ENCODE assay signal across 8 mouse cellular contexts in genomic region chr10:40151852-40152549, GRCm38 (mm10). TPM values are rescaled to one million over a fixed set of nuclear protein-coding genes. Genes with fewer than 3 reads are reported as not detected.
DNase-seq lines count a peak whose midpoint lies in the region; ATAC-seq lines count a peak whose summit lies in the region.

No protein-coding gene starts in this region.

- peaks cover 18% of the 10 kb centered on the region for H3K4me1 ChIP-seq in embryonic facial prominence, embryonic 10.5 days
- peaks cover 14% of the 10 kb centered on the region for H3K4me1 ChIP-seq in limb, embryonic 12.5 days (replicated peaks)

- no peaks in the 10 kb centered on the region for H3K9me3 ChIP-seq in embryonic facial prominence, embryonic 10.5 days
- no peaks in the 10 kb centered on the region for H3K9me3 ChIP-seq in limb, embryonic 12.5 days

- H3K4me2 ChIP-seq in limb, embryonic 12.5 days: no peak overlapping the region

- H3K36me3 ChIP-seq in embryonic facial prominence, embryonic 10.5 days (replicated peaks): no peaks in the 10 kb centered on the region
- no peaks in the 10 kb centered on the region for H3K36me3 ChIP-seq in limb, embryonic 12.5 days

- peaks cover 28% of the 10 kb centered on the region for H3K27me3 ChIP-seq in embryonic facial prominence, embryonic 10.5 days (replicated peaks; ENCODE audit: low read depth, poor library complexity, severe bottlenecking)
- no peaks in the 10 kb centered on the region for H3K27me3 ChIP-seq in limb, embryonic 12.5 days

- 51% methylated on average over 8 of the region's 8 CpGs for WGBS in embryonic facial prominence, embryonic 10.5 days
- WGBS in limb, embryonic 12.5 days: 43% methylated on average over 8 of the region's 8 CpGs

- no peak overlapping the region for H3K4me3 ChIP-seq in embryonic facial prominence, embryonic 10.5 days
- H3K4me3 ChIP-seq in limb, embryonic 12.5 days (replicated peaks): no peak overlapping the region

- H3K27ac ChIP-seq in embryonic facial prominence, embryonic 10.5 days (replicated peaks): peak overlapping the region; percentile 82
- peak overlapping the region; percentile 89 for H3K27ac ChIP-seq in limb, embryonic 12.5 days

- H3K9ac ChIP-seq in limb, embryonic 12.5 days (replicated peaks): no peak overlapping the region

- DNase-seq in heart, adult 11 months: peak; percentile 82
- DNase-seq in heart, adult 8-10 months (ENCODE audit: low spot score): no peak
- peak; percentile 18 for DNase-seq in 3134 (ENCODE audit: extremely low read depth, insufficient read length, low spot score)
- peak; percentile 68 for DNase-seq in embryonic facial prominence, embryonic 10.5 days (ENCODE audit: low spot score)
- no peak for DNase-seq in B cell, adult 2 months
- no peak for DNase-seq in gastrocnemius, adult 8-10 months (ENCODE audit: low spot score in 2 of 2)

- ATAC-seq in limb, embryonic 12.5 days (ENCODE audit: insufficient number of reproducible peaks, insufficient read depth, low FRiP score, low TSS enrichment, low read depth): peak; percentile 47; the same call in 1 of the 2 replicates
- ATAC-seq in megakaryocyte progenitor cell, adult 5-6 weeks (replicated peaks; ENCODE audit: poor library complexity): no peak

RNA-seq across cellular contexts. Expression of gene Slc16a10, which starts 9.9 kb away (rescaled TPM):
- total RNA-seq in heart, adult 8-10 months (2022): 10 to 100 TPM; 19.3 to 24.6 (median 19.9) TPM
- 6.0 and 7.8 TPM in 2 replicates for polyA plus RNA-seq in embryonic facial prominence, embryonic 10.5 days (2016; fragmentation: Nextera tagmentation; extraction: Ambion mirVana)
- polyA plus RNA-seq in limb, embryonic 12.5 days (2016; fragmentation: Nextera tagmentation; extraction: Ambion mirVana): 18.3 and 19.8 TPM in 2 replicates
- 10 to 100 TPM; 38.7 to 56.1 (median 46.4) TPM for total RNA-seq in gastrocnemius, adult 8-10 months (2022)
- total RNA-seq in megakaryocyte progenitor cell, adult 5-6 weeks (2015): 39.2 and 40.8 TPM in 2 replicates
- 23.9 and 24.4 TPM in 2 replicates for total RNA-seq in megakaryocyte progenitor cell, adult 5-6 weeks (2017)

Comparison
In these comparisons a context has a peak if more than half of its experiments do, and no peak if none do; other contexts are left out.
1. DNase-seq: peak in heart, adult 11 months (single experiment), 3134 (single experiment) and embryonic facial prominence, embryonic 10.5 days (single experiment); none in heart, adult 8-10 months (single experiment), B cell, adult 2 months (0 of 2) and gastrocnemius, adult 8-10 months (0 of 2).